Mouse (Mus musculus) left cerebral cortex, postnatal 14 days (tissue): ENCODE measurements around the gene Kmt2b. TPM values are rescaled to one million over a fixed set of nuclear protein-coding genes. Genes with fewer than 3 reads are reported as not detected.

Experiments
- DNase-seq, 2 experiments: peaks; one replicate each; pipeline ENCODE4 v3.0.0; 2021 to 2022; ENCODE audit warnings: low spot score in 2 of 2, mixed read lengths in 1 of 2
- intact Hi-C: fragments of 180-260 bp; cut with DNase I; formaldehyde crosslinking; loops from one replicate; pipeline ENCODE4 v1.15.1; 2025
- long read RNA-seq, 2 experiments: library from polyadenylated mRNA; stranded (forward); transcript quantifications; one replicate each; pipeline ENCODE4 v2.0.0; 2021
- total RNA-seq, 2 experiments: library from RNA; stranded (reverse); gene quantifications; 2 replicates each; pipeline ENCODE4 v1.2.3; 2021

Kmt2b gene
- total RNA-seq, result 10 to 100 TPM; 48.5 to 49.0 TPM
- long read RNA-seq, experiment 1, partial matches to known transcripts, result 9 of 11 reads
- long read RNA-seq, experiment 1, other reads (novel, unspliced or antisense), result 2 of 11 reads
- long read RNA-seq, experiment 2, partial matches to known transcripts, result 14 of 16 reads
- long read RNA-seq, experiment 2, other reads (novel, unspliced or antisense), result 2 of 16 reads

DNA sequence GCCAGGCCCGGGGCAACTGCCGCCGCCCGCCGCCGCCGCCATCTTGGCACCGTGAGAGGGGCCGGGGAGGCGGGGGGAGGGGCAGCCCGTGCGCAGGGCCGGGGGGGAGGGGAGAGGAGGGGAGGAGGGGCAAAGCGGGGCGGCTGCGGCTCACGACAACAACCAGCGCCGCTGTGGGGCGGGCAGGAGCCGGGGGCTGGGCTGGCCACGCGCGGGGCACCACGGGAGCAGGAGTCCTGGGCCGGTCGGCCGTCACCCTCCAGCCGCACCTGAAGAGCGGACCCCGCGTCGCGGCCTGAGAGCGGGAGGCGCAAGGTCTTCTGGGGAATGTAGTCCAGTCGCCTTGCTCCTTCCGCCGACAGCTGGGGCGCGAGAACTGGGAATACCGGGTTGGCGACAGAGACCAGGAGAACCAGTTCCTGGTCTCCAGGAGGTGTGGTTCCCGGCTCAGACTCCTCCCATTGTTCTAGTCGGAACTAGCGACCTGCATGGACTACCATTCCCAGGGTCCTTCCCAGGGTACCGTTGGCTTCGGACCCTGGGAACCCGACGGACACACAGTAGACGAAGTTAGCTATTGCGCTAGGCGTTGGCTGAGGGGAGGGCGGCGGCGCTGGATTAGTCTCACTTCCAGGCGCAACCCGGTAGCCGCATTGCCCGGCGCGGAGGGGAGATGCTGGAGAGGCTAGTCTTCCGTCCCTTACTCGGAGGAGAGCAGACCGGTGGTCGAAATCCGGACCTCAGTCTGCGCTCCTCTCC lies at the start of gene Kmt2b:
Gene Kmt2b (minus strand): TSS at position 51 of the 759 bp plus-strand sequence.
- DNase-seq, result peak; percentile 95 to 96
- intact Hi-C loops, result loop anchor here (2.0 kb wide), 1 partner anchor 24 kb away; the partner anchor contains the start of gene Upk1a

DNA sequence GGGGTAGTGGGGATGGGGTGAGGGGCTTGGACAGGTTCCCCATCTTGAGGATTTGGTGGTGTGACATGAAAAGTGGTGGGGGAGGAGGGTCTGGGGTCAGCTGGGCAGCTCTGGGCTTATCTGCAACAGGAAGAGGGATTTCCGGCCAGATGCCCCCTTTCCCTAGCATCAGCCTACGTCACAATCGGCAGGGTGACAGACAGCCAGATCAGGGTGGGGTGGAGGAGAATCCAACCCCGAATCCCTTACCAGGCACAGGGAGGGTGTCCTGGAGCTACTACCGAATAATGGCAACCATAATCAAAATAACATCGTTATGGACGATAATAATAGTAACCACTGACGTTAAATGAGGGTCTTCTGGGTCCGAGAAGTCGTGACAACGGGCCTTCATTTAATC lies 47.9 kb upstream of the Kmt2b start:
- intact Hi-C loops, result no loop called here
- DNase-seq, result no peak

DNA sequence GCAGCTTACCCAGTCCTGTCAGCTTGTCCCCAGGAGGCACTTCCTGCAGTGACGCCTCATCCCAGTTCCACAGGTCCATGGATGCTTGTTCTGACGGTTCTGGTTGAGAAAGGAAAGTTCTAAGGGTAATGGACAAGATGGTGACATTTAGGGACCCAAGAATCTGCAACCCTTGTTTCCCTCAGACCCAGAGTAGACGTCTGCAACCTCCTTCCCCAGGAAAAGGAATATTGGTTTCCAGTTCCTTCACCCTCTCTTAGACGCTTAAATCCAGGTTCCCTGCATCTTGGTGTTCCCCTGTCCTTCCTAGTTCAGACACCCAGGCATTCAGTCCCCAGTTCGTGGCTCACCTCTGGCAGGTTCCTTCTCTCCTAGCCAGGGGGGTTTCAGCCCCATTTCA lies 47.2 kb upstream of the Kmt2b start, which contains the start of gene Etv2:
Gene Etv2 (minus strand): TSS at position 101 of the 400 bp plus-strand sequence.
- intact Hi-C loops, result no loop called here
- DNase-seq, result no peak

DNA sequence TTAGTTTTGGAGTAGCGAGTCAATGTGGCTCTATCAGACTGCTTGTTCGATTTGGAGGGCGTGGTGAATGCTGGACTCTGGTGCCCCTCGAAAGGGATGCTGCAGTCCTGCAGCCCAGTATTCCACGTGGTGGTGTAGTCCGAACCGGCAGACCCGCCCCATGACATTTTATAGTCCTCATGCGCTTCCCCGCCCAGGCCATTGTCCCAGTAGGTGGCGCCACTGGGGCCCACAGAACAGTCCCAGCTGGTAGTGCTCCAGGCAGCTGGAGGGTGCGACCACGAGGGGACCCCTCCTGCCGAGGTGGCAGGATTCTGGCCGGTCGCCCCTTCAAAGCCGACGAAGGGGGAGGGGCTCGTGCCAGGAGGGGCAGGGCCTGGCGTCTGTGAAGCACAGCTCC lies 46.1 kb upstream of the Kmt2b start:
- DNase-seq, result peak; percentile 14 to 40

DNA sequence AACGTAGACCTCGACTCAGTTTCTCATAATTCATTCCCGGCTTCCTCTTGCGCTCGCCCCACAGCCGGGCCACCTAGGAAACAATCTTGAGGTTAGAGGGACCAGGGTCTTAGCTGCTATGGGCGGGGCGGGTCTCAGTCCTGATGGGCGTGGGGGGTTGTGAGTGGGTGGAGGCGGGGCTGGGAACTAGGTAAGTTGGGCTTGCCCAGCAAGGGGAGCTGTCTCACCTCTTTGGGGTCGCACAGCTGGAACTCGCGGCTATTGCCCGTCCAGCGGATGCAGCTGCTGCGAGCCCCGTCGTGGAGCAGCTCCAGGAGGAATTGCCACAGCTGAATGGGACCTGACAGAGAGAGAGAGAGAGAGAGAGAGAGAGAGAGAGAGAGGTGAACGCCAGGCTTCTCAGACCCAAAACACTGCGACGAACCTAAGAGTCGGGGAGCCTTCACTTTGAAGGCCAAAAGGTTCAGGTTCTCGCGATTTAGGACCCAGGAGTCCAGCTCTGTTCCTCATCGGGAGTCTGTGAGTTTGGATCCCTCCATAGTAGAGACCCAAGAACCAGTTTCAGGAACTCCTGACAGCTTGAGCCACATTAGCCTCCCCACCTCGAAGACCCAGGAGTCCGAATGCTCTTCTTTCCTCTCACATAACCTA lies 45.4 kb upstream of the Kmt2b start:
- no peak for DNase-seq
- intact Hi-C loops, result no loop called here

More for the DNA sequence above, 46.1 kb upstream of the Kmt2b start:
- intact Hi-C loops, result no loop called here

DNA sequence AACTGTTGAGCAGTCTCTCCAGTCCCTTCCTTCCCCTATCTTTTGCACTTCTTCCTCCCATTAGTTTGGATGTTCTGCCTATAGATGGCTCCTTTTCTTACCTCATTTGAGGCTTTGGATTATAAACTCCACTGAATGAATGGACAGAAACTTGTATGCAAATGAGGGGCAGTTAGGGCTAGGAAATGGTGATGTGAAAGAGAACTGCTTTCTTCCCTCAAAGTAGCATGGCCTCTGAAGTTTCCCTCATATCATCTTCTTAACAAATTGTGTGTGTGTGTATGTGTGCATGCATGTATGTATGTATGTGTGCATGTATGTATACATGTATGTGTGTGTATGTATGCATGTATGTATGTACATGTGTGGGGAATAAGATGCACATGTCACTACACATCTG lies 40.5 kb upstream of the Kmt2b start:
- intact Hi-C loops, result no loop called here
- no peak for DNase-seq

DNA sequence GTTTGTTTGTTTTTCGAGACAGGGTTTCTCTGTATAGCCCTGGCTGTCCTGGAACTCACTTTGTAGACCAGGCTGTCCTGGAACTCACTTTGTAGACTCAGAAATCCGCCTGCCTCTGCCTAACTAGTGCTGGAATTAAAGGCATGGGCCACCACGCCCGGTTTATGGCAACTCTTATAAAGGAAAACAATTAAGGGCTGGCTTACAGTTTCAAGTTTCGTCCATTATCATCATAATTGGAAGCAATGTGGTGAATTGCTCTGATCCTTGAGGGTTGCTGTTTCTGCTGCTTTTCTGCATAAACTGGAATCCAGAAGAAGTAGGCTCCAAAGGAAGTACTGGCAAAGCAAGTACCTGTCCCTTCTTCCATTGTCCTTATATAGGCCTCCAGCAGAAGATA lies 38.1 kb upstream of the Kmt2b start:
- no peak for DNase-seq
- intact Hi-C loops, result no loop called here

DNA sequence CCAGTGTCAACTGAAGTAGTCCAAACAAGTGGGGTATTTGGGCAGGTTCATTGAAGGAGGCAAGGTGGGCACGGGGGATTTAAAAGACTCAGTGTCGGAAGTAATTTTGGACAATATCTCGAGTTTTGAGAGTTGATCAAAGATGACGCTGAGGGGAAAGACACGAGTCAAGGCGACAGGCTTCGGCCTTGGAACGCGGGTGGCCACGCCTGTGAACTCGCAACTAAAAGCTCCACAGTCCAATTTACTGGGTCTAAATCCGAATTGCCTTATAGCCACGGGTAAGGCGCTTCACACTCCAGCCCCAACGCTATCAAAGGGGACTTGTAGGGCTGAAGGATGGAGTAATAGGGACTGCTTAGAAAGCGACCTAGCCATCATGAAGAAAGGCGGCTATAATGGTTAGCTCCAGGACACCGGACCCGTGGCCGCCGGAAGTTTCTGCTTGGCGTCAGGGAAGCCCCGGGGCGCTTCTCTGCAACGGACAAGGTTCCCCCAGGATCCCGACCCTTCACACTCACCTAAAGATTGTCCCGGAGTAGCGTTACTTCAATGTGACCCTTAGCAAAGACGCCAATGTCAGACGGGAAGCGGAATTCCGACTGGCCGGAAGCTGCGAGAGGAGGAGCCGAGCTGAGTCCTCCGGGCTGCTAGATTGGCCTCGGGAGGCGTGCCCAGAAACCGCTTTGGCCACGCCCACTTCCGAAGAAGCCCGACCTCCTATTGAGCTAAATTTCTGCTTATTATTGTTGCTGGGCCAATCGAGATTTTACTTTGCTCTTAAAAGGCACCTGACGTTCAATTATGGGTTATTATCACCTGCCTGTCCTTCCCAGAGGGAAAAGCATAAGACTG lies 37.2 kb upstream of the Kmt2b start, which contains the start of gene Cox6b1:
Gene Cox6b1 (minus strand): TSS at position 622 of the 855 bp plus-strand sequence.
- peak; percentile 85 to 86 for DNase-seq
- intact Hi-C loops, result no loop called here

DNA sequence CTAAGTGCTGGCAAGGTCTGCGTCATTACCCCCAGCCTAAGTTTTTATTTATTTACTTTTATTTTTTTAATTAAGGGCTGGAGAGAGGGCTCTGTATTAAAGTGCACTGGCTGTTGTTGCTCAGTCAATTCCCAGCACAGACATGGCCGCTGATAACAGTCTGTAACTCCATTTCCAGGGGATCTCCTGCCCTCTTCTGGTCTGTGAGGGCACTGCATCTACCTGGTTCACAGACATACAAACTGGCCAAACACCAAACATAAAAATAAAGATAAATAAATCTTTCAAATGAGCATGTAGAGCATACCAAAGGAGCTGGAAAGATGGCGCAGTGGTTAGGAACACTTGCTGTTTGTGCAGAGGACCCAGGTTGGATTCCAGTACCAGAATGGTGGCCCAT lies 30.7 kb upstream of the Kmt2b start:
- peak in 1 of 2 experiments; percentile 30 for DNase-seq
- intact Hi-C loops, result loop anchor here (10.0 kb wide), 1 partner anchor 236 kb away; the partner anchor contains the start of gene Ffar3

DNA sequence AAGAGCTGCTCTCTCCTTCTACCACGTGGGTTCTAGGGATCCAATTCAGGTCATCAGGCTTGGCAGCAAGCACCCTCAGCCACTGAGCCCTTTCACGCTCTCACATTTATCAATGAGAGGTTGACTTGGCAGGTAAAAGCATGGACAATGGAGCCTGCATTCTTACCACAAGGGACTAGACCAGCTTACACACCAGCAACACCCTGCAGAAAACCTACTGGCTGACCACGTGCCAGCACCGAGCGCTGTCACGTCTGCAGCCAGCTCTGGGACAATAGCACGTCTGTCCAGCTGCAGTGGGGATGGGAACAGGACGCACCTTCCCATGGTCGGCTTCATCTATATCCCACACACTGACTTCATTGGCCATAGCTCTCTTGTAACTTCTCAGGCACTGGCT lies 30.1 kb upstream of the Kmt2b start:
- intact Hi-C loops, result loop anchor here (10.0 kb wide), 1 partner anchor 236 kb away; the partner anchor contains the start of gene Ffar3
- no peak for DNase-seq

DNA sequence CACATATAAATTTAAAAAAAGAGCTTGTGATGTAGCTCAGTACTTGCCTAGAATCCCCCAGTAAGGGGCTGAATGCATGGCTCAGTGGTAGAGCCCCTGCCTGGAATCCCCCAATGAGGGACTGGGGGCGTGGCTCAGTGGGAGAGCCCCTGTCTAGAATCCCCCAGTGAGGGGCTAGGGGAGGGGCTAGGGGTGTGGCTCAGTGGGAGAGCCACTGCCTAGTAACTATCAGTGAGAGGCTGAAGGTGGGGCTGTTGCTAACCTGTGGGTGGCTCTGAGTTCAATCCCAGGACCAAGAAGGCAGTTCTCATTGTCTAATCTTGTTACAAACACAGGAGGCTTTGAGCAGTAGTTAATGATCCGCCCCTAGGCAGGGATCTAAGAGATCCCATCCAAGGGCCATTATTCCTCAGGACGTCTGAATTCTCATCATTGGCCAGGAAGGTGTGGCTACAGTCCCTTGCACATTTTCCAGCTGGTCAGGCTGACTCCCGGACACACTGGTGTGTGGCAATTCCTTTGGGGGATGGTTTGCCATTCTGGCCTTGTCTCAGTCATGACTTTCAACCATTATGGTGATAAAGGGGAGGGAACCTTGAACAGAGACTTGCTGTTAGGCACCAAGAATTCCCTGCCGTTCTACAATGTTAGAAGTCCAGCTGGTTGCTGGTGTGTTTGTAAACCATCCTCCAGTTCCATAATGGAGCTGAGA lies 26.7 kb upstream of the Kmt2b start:
- no peak for DNase-seq
- intact Hi-C loops, result loop anchor here (10.0 kb wide), 1 partner anchor 240 kb away; the partner anchor contains the start of gene Ffar3

DNA sequence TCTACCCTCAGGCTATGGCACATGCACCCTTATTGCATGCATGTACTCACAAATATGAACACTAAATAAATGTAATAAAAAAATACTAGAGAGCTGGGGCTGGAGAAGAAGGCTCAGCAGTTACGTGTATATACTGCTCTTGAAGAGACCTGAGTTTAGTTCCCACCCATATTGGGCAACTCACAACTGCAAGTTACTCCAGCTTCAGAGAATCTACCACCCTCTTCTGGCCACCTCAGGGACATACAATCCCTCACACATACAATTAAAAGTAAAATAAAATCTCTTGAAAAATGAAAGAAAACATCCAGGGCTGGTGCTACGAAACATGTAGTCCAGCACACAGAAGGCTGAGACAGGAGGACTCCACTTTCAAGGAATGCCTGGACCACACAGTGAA lies 25.9 kb upstream of the Kmt2b start:
- DNase-seq, result no peak
- intact Hi-C loops, result loop anchor here (10.0 kb wide), 1 partner anchor 240 kb away; the partner anchor contains the start of gene Ffar3

DNA sequence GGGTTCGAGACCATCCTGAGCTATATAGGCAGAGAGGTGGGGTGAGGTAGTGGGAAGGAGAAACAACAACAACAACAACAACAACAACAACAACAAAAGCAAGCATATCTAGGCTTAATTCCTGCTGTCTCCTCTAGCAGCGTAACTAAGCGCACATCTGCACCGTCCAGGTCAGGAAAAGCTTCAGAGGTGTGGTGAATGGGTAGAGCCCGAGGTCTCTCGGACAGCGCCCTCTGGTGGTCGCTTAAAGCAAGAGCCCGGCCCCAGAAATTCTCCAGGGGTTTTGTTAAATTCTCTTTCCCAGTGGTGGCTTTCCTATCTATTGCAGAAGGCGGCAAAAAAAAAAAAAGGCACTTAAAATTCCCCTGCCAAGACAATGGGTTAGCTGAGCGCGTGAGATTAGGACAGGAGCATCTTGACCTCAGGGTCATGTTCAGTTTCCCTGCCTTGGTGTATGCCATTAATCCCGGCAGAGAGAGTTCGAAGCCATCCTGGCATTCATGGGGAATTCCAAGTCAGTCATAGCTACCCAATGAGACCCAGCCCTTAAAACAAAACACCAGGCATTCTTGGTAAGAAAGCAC lies 25.1 kb upstream of the Kmt2b start:
- intact Hi-C loops, result loop anchor here (2.0 to 10.0 kb wide), 2 partner anchors 25 to 241 kb away; partner anchors contain the start of genes Ffar3 and Kmt2b
- DNase-seq, result peak; percentile 44 to 63

DNA sequence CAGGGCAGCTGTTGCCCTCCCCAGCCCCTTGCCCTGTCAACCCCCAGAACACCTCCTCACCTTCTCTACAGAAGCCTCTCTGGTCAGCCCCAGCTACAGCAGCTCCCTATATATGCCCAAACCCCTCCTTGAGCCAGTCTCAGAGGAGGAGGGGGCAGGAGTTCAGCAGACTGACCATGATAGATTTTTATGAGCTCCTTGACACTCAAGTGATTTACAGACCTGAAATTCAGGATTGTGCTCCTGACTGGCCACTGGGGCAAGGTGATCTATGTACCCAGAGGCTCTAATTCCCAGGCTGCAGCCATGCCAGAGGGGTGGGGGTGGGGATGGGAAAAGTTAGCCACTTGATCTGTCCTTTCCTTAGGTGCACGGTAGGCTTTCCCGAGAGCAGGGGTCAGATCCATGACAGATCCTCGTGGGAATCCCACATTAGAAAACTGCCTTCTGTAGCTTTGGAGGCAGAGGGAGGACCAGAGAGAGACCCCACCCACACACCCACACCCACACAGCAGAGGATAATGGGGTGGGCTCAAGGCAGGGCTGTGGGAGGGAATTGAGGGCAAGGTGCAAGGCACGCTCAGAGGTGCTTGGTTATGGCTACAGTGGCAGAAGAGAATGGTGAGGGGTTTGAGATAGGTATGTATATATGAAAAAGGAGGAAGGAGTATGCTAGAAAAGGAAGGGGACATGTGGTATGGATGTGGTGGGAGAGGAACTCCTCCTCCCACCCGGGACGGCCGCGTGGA lies 24.3 kb upstream of the Kmt2b start, which contains the start of gene Upk1a:
Gene Upk1a (minus strand): TSS at position 194 of the 749 bp plus-strand sequence.
- no peak for DNase-seq
- intact Hi-C loops, result loop anchor here (2.0 to 10.0 kb wide), 2 partner anchors 24 to 242 kb away; partner anchors contain the start of genes Ffar3 and Kmt2b

DNA sequence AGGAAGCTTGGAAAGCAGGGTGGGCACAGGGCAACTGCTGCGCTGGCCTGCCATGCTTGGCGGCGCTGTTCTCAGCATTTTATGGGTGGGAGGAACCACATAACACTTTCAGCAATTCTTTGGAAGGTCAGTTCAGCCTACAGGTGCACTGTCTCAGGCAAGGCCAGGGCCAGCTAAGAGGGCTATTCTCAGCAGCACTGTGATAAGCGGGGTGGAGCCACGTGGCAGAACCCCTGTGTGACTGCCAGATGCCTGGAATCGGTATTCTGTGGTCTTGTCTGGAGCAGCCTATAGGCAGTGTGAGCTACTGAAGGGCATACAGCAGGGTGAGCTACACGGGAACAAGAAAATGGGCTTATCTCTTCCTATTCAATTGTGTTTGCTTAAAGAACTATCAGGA lies 21.5 kb upstream of the Kmt2b start:
- DNase-seq, result no peak
- intact Hi-C loops, result loop anchor here (10.0 kb wide), 1 partner anchor 245 kb away; the partner anchor contains the start of gene Ffar3

DNA sequence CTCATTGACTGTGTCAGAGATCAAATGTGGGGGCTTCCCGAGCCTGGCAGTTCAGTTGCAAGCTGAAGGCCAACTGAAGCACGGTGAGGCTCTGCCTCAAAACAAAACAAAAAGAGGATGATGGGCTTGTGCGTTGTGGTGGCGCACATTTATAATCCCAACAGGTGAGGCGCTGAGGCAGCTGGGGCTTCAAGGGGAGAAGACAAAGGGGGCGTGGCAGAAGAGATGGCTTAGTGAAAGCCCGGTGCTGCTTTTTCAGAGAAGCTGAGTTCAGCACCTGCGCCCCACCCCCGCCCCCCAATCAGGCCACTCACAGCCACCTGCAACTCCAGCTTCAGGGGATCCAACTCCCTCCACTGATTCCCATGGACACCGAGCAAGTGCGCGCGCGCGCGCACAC lies 19.9 kb upstream of the Kmt2b start:
- no peak for DNase-seq
- intact Hi-C loops, result no loop called here

DNA sequence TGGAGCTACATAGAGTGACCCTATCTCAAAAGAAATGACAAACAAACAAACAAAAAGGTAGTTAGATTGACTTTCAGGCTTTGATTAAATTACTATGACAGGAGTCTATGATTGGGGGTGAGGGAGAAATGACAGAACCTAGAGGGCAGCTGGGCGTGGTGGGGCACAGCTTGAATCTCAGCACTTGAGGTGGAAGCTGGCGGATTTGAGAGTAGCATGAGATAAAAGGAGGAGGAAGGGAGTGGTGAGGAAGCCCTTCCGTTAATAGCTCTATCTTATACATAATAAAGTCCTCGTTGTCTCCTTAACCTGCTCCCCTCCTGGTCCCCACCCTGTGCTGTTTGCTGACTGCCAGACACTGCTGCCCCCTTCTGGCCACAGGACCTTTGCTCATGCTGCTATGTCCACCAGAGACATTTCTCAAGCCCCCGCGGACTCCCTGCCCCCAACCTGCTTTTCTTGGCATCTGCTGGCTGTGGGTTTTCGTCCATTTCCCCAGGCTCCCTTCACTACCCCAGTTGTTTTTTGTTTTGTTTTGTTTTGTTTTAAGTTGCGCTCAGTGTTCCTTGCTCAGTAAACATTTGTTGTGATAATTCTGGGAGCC lies 19.3 kb upstream of the Kmt2b start:
- intact Hi-C loops, result no loop called here
- DNase-seq, result peak; percentile 43 to 52
